Mouse (Mus musculus) skeletal muscle tissue, adult 2 months (tissue): ENCODE data around the gene Pik3ca.

Experiments used
- DNase-seq: peaks from one replicate; pipeline ENCODE4 v3.0.0-alpha.2; 2012; ENCODE audit warnings: low read depth, low spot score

The Pik3ca gene

GRCm38 (mm10) chr3:32441710-32442109 is 44.2 kb downstream of the Pik3ca start:
- DNase-seq = no peak

- peak; percentile 54 for DNase-seq
Measured at GRCm38 (mm10) chr3:32454329-32455021, 57.0 kb downstream of the Pik3ca start.

- no peak for DNase-seq
Measured at GRCm38 (mm10) chr3:32459777-32460176, 62.3 kb downstream of the Pik3ca start.

GRCm38 (mm10) chr3:32467321-32467720 is 69.8 kb downstream of the Pik3ca start:
- DNase-seq = no peak

GRCm38 (mm10) chr3:32468411-32468810 is 70.9 kb downstream of the Pik3ca start:
- no peak for DNase-seq

GRCm38 (mm10) chr3:32470449-32470848 is 73.0 kb downstream of the Pik3ca start:
- DNase-seq = no peak

- peak; percentile 25 for DNase-seq
Measured at GRCm38 (mm10) chr3:32471098-32471497, 73.6 kb downstream of the Pik3ca start.

- no peak for DNase-seq
Measured at GRCm38 (mm10) chr3:32472191-32472900, 74.9 kb downstream of the Pik3ca start.

- DNase-seq = no peak
Measured at GRCm38 (mm10) chr3:32473184-32473583, 75.7 kb downstream of the Pik3ca start.

GRCm38 (mm10) chr3:32479961-32480360 is 82.5 kb downstream of the Pik3ca start:
- no peak for DNase-seq

- no peak for DNase-seq
Measured at GRCm38 (mm10) chr3:32483035-32483434, 85.6 kb downstream of the Pik3ca start.

GRCm38 (mm10) chr3:32486543-32486942 is 89.1 kb downstream of the Pik3ca start:
- DNase-seq = no peak

GRCm38 (mm10) chr3:32488172-32488571 is 90.7 kb downstream of the Pik3ca start:
- DNase-seq = no peak

GRCm38 (mm10) chr3:32490076-32490927 is 92.8 kb downstream of the Pik3ca start:
- DNase-seq = no peak

- DNase-seq = no peak
Measured at GRCm38 (mm10) chr3:32490928-32491315, 93.5 kb downstream of the Pik3ca start.

GRCm38 (mm10) chr3:32492097-32493090 is 94.9 kb downstream of the Pik3ca start, which contains the start of gene Kcnmb3:
Gene Kcnmb3, minus strand, starts transcription at chr3:32492231.
- no peak for DNase-seq

GRCm38 (mm10) chr3:32494387-32495087 is 97.1 kb downstream of the Pik3ca start:
- DNase-seq = no peak

- no peak for DNase-seq
Measured at GRCm38 (mm10) chr3:32495088-32495770, 97.8 kb downstream of the Pik3ca start.

GRCm38 (mm10) chr3:32495856-32496710 is 98.6 kb downstream of the Pik3ca start:
- no peak for DNase-seq
